In the genomic region with DNA sequence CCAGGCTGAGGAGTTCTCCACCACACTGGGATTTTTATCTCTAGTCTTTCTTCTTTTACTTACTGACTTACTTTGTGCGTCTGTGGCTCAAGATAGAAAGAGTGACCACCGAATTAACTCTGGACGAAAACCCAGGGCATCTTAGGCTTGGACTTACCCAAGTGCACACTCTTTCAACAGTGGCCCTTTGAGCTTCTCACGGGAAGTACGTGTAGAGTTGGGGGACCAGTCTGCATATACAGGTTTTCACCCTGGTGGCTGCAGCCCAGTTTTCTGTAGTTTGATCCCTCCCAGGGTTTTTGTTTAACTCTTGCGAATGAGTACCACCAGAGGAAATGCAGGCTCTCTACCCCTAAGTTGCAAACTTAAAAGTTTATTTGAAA, we compare ENCODE assay signal across 8 mouse cellular contexts. TPM values are rescaled to one million over a fixed set of nuclear protein-coding genes. Genes with fewer than 3 reads are reported as not detected.
DNase-seq lines count a peak whose midpoint lies in the region; ATAC-seq and TF ChIP-seq lines count a peak whose summit lies in the region.

No protein-coding gene starts in this region.

- peak overlapping the region; percentile 43; the same call in 1 of the 2 replicates for H3K27ac ChIP-seq in lung, postnatal 0 days (ENCODE audit: low read length)
- H3K27ac ChIP-seq in embryonic facial prominence, embryonic 14.5 days (replicated peaks; ENCODE audit: low read depth, low read length): peak overlapping the region; percentile 68
- peak overlapping the region; percentile 90 for H3K27ac ChIP-seq in limb, embryonic 10.5 days
- H3K27ac ChIP-seq in neural tube, embryonic 14.5 days (ENCODE audit: low read depth, low read length): peak overlapping the region; percentile 56; the same call in 1 of the 2 replicates

- 4% methylated on average over 6 of the region's 6 CpGs for WGBS in lung, postnatal 0 days
- 7% methylated on average over 6 of the region's 6 CpGs for WGBS in embryonic facial prominence, embryonic 14.5 days
- WGBS in limb, embryonic 10.5 days: 10% methylated on average over 6 of the region's 6 CpGs
- 10% methylated on average over 6 of the region's 6 CpGs for WGBS in neural tube, embryonic 14.5 days

- no peaks in the 10 kb centered on the region for H3K9me3 ChIP-seq in lung, postnatal 0 days (ENCODE audit: low read length)
- H3K9me3 ChIP-seq in embryonic facial prominence, embryonic 14.5 days (ENCODE audit: control insufficient read depth, low read length): 0 out of 2 replicates have a peak, but pooled peaks cover 4% of the 10 kb centered on the region
- H3K9me3 ChIP-seq in limb, embryonic 10.5 days (replicated peaks): no peaks in the 10 kb centered on the region
- H3K9me3 ChIP-seq in neural tube, embryonic 14.5 days (ENCODE audit: control insufficient read depth, low read length): no peaks in the 10 kb centered on the region

- ATAC-seq in lung, postnatal 0 days: peak; percentile 13
- no peak for ATAC-seq in embryonic facial prominence, embryonic 14.5 days (ENCODE audit: low read depth)
- no peak for ATAC-seq in neural tube, embryonic 14.5 days (ENCODE audit: low read depth)

- no peak for TF ChIP-seq EP300 in lung, postnatal 0 days (IDR thresholded peaks at IDR 0.05)

- peak overlapping the region; percentile 79 for H3K9ac ChIP-seq in lung, postnatal 0 days (replicated peaks; ENCODE audit: low read depth)
- H3K9ac ChIP-seq in embryonic facial prominence, embryonic 14.5 days (ENCODE audit: low read depth, low read length): peak overlapping the region; percentile 82
- peak overlapping the region; percentile 66 for H3K9ac ChIP-seq in neural tube, embryonic 14.5 days (replicated peaks; ENCODE audit: low read depth, low read length)

- no peak for TF ChIP-seq CTCF in lung, postnatal 0 days (IDR thresholded peaks at IDR 0.05)

- DNase-seq in lung, postnatal 0 days (ENCODE audit: low spot score): no peak
- no peak for DNase-seq in lung, postnatal 4 days
- no peak for DNase-seq in embryonic facial prominence, embryonic 14.5 days (ENCODE audit: low spot score)
- DNase-seq in limb, embryonic 10.5 days (ENCODE audit: low spot score): no peak
- DNase-seq in layer of hippocampus, adult 9-11 months: no peak
- DNase-seq in c-Kit-positive CD71-positive TER-119-positive erythroid progenitor cells, embryonic 14.5 days (ENCODE audit: low spot score): no peak
- DNase-seq in frontal cortex, postnatal 10 days (ENCODE audit: low spot score in 2 of 2): no peak

- no peaks in the 10 kb centered on the region for H3K27me3 ChIP-seq in lung, postnatal 0 days (replicated peaks; ENCODE audit: insufficient read depth, low read length)
- H3K27me3 ChIP-seq in embryonic facial prominence, embryonic 14.5 days (replicated peaks; ENCODE audit: control insufficient read depth, insufficient read depth, low read length): no peaks in the 10 kb centered on the region
- H3K27me3 ChIP-seq in limb, embryonic 10.5 days (ENCODE audit: low read depth, poor library complexity, severe bottlenecking): no peaks in the 10 kb centered on the region
- H3K27me3 ChIP-seq in neural tube, embryonic 14.5 days (ENCODE audit: control insufficient read depth, insufficient read depth, low read length): no peaks in the 10 kb centered on the region

- peak overlapping the region; percentile 66 for H3K4me2 ChIP-seq in lung, postnatal 0 days (replicated peaks; ENCODE audit: low read depth, low read length)
- H3K4me2 ChIP-seq in embryonic facial prominence, embryonic 14.5 days (ENCODE audit: low read depth, low read length): peak overlapping the region; percentile 58
- H3K4me2 ChIP-seq in neural tube, embryonic 14.5 days (ENCODE audit: low read depth, low read length): peak overlapping the region; percentile 70

- H3K4me1 ChIP-seq in lung, postnatal 0 days (ENCODE audit: insufficient read depth, low read depth, low read length): peaks cover 5% of the 10 kb centered on the region; the same call in 1 of the 2 replicates
- H3K4me1 ChIP-seq in embryonic facial prominence, embryonic 14.5 days (ENCODE audit: control insufficient read depth, insufficient read depth, low read length): peaks cover 10% of the 10 kb centered on the region; the same call in 1 of the 2 replicates
- peaks cover 18% of the 10 kb centered on the region for H3K4me1 ChIP-seq in limb, embryonic 10.5 days
- H3K4me1 ChIP-seq in neural tube, embryonic 14.5 days (ENCODE audit: control insufficient read depth, insufficient read depth, low read length): 0 out of 2 replicates have a peak, but pooled peaks cover 4% of the 10 kb centered on the region

- H3K4me3 ChIP-seq in lung, postnatal 0 days (ENCODE audit: low read depth, low read length): peak overlapping the region; percentile 80
- peak overlapping the region; percentile 82 for H3K4me3 ChIP-seq in embryonic facial prominence, embryonic 14.5 days (ENCODE audit: low read depth, low read length)
- peak overlapping the region; percentile 86 for H3K4me3 ChIP-seq in limb, embryonic 10.5 days
- peak overlapping the region; percentile 65 for H3K4me3 ChIP-seq in neural tube, embryonic 14.5 days (ENCODE audit: low read depth, low read length)

- no peaks in the 10 kb centered on the region for H3K36me3 ChIP-seq in lung, postnatal 0 days (ENCODE audit: insufficient read depth, low read length)
- no peaks in the 10 kb centered on the region for H3K36me3 ChIP-seq in embryonic facial prominence, embryonic 14.5 days (ENCODE audit: control insufficient read depth, insufficient read depth, low read length)
- H3K36me3 ChIP-seq in limb, embryonic 10.5 days: peaks cover 3% of the 10 kb centered on the region
- no peaks in the 10 kb centered on the region for H3K36me3 ChIP-seq in neural tube, embryonic 14.5 days (ENCODE audit: control insufficient read depth, insufficient read depth, low read length)

RNA-seq across cellular contexts. Expression of gene Trub1, which starts 0.5 kb away (rescaled TPM):
- 8.5 and 9.0 TPM in 2 replicates for polyA plus RNA-seq in lung, postnatal 0 days (2015; fragmentation: Nextera tagmentation; extraction: Ambion mirVana)
- polyA plus RNA-seq in embryonic facial prominence, embryonic 14.5 days (2014; fragmentation: Nextera tagmentation; extraction: Ambion mirVana): 19.8 and 22.6 TPM in 2 replicates
- 25.2 and 26.5 TPM in 2 replicates for polyA plus RNA-seq in limb, embryonic 10.5 days (2016; fragmentation: Nextera tagmentation; extraction: Ambion mirVana)
- 12.3 and 14.9 TPM in 2 replicates for polyA plus RNA-seq in neural tube, embryonic 14.5 days (2014; fragmentation: Nextera tagmentation; extraction: Ambion mirVana)
